Comparison of ENCODE assay signal across 8 mouse cellular contexts in the genomic region with DNA sequence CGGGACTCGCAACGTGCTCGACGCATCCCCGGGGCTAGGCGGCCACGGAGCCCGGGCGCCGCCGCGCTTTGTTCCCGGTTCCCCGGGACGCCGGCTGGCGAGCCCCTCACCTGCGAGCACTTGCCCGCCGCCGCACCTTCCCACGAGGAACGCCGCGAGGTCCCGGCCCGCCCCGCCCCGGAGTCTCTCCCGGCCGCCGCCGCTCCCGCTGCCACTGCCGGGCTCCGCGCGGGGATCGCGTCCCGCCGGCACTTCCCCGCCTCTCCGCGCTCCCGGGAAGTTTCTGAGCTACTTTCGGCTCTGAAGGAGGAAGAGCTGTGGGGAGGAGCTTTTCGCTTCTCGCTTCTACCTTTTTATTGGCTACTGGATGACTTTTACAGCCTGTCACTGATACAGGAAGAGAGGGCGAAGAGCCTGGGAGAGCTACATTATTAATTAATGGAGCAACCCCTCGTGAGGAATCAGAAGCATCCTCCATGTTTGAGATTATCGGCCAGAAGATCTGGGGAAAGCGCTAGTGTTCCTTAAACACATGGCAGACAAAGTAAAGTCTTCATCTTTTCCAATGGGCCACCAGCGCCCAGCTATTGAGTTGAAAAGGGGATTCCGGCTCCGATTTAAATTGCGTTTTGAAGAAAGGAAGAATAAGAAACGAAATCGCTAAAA. TPM values are rescaled to one million over a fixed set of nuclear protein-coding genes. Genes with fewer than 3 reads are reported as not detected.
DNase-seq lines count a peak whose midpoint lies in the region; ATAC-seq and TF ChIP-seq lines count a peak whose summit lies in the region.

A gene (minus strand): TSS at position 478 of the 666 bp plus-strand sequence.

- peak; percentile 91 for ATAC-seq in Patski
- ATAC-seq in forebrain, postnatal 0 days = peak; percentile 74
- peak; percentile 75 to 80 for ATAC-seq in hematopoietic stem cell, adult 5-6 weeks (replicated peaks in 1 of 2; ENCODE audit: insufficient read depth in 1 of 2, low FRiP score in 2 of 2, low TSS enrichment in 1 of 2, low read depth in 1 of 2, poor library complexity in 2 of 2, severe bottlenecking in 2 of 2)

- in situ Hi-C loops in Patski (cut with MboI; ENCODE audit: low pct_unique_long_range_greater_than_20kb) = no loop called here

- no peak within 1 kb of the TSS for H3K27ac ChIP-seq in cerebellum, adult 2 months (ENCODE audit: insufficient read depth, low read length)
- peak within 1 kb of the TSS; percentile 75 for H3K27ac ChIP-seq in forebrain, postnatal 0 days (ENCODE audit: low read depth, low read length)

- peak within 1 kb of the TSS; percentile 62 for H3K9ac ChIP-seq in forebrain, postnatal 0 days

- H3K9me3 ChIP-seq in forebrain, postnatal 0 days (ENCODE audit: low read length) = no peaks in the 10 kb centered on the region

- CTCF ChIA-PET in Patski (lab: Charles Lee) = no interaction called here

- peak; percentile 46 for DNase-seq in Patski (ENCODE audit: low read depth, low spot score)
- DNase-seq in cerebellum, adult 2 months = peak; percentile 43 to 55
- DNase-seq in forebrain, postnatal 0 days = peak; percentile 56
- DNase-seq in layer of hippocampus, postnatal 10 days (ENCODE audit: low spot score in 2 of 2) = peak; percentile 28 to 52
- DNase-seq in lung, postnatal 36 days = peak; percentile 83
- peak; percentile 81 for DNase-seq in retina, embryonic 14.5 days (ENCODE audit: low spot score)
- DNase-seq in thymus, postnatal 4 days = peak; percentile 62

- WGBS in cerebellum, adult 2 months = 2% methylated on average over 57 of the region's 60 CpGs
- WGBS in forebrain, postnatal 0 days = under 1% methylated on average over 55 of the region's 60 CpGs

- no peak for TF ChIP-seq CTCF in Patski (IDR thresholded peaks at IDR 0.05)
- TF ChIP-seq CTCF in cerebellum, adult 2 months (IDR thresholded peaks at IDR 0.05; ENCODE audit: borderline replicate concordance, insufficient read depth, low read depth, low read length) = no peak
- TF ChIP-seq CTCF in forebrain, postnatal 0 days (IDR thresholded peaks at IDR 0.05; ENCODE audit: low read depth) = no peak

- H3K27me3 ChIP-seq in Patski = no peaks in the 10 kb centered on the region
- no peaks in the 10 kb centered on the region for H3K27me3 ChIP-seq in cerebellum, adult 2 months (ENCODE audit: control insufficient read depth, insufficient read depth, low read length)
- H3K27me3 ChIP-seq in forebrain, postnatal 0 days (ENCODE audit: insufficient read depth, low read length) = no peaks in the 10 kb centered on the region

- H3K4me1 ChIP-seq in cerebellum, adult 2 months (ENCODE audit: control insufficient read depth, insufficient read depth, low read length) = no peaks in the 10 kb centered on the region
- H3K4me1 ChIP-seq in forebrain, postnatal 0 days (ENCODE audit: insufficient read depth) = no peaks in the 10 kb centered on the region

- POLR2A ChIA-PET in Patski (lab: Charles Lee) = no interaction called here

- H3K4me3 ChIP-seq in cerebellum, adult 2 months (replicated peaks; ENCODE audit: insufficient read depth, low read depth, low read length) = peak within 1 kb of the TSS; percentile 54
- peak within 1 kb of the TSS; percentile 83 for H3K4me3 ChIP-seq in forebrain, postnatal 0 days (ENCODE audit: low read depth, low read length)

- TF ChIP-seq POLR2A in cerebellum, adult 2 months (IDR thresholded peaks at IDR 0.05; ENCODE audit: borderline replicate concordance, insufficient read depth, low read length) = no peak

- peak within 1 kb of the TSS; percentile 89 for H3K4me2 ChIP-seq in forebrain, postnatal 0 days (ENCODE audit: low read depth)

- H3K36me3 ChIP-seq in forebrain, postnatal 0 days (ENCODE audit: insufficient read depth) = no peaks in the 10 kb centered on the region

RNA-seq across cellular contexts. Expression of the gene that starts here (rescaled TPM):
- polyA plus RNA-seq in Patski (2021) = 0.36 TPM
- polyA plus RNA-seq in cerebellum, adult 2 months (2012; rRNA removed) = not detected in 2 replicates
- not detected in 2 replicates for total RNA-seq in forebrain, postnatal 0 days (2014; rRNA removed)
- not detected in 2 replicates for polyA plus RNA-seq in forebrain, postnatal 0 days (2015; fragmentation: Nextera tagmentation; extraction: Ambion mirVana)
- total RNA-seq in hematopoietic stem cell, adult 5-6 weeks (2017) = not detected in 2 replicates
- total RNA-seq in layer of hippocampus, postnatal 10 days (2021) = not detected

Comparison
In these comparisons a context has a peak if more than half of its experiments do, and no peak if none do; other contexts are left out.
1. Peak in DNase-seq and ATAC-seq in Patski; RNA of the gene not detected or under 1 TPM.
2. Peak in DNase-seq and H3K4me3 ChIP-seq in cerebellum, adult 2 months; RNA of the gene not detected or under 1 TPM.
3. Peak in DNase-seq, ATAC-seq, H3K4me3 ChIP-seq, H3K27ac ChIP-seq, H3K9ac ChIP-seq and H3K4me2 ChIP-seq in forebrain, postnatal 0 days; RNA of the gene not detected or under 1 TPM.
4. Peak in ATAC-seq in hematopoietic stem cell, adult 5-6 weeks; RNA of the gene not detected or under 1 TPM.
5. Peak in DNase-seq in layer of hippocampus, postnatal 10 days; RNA of the gene not detected or under 1 TPM.